Mouse (Mus musculus): ENCODE measurements around the gene Gak. TPM values are rescaled to one million over a fixed set of nuclear protein-coding genes. Genes with fewer than 3 reads are reported as not detected.

The Gak gene
- total RNA-seq (2023), result 173 TPM

DNA sequence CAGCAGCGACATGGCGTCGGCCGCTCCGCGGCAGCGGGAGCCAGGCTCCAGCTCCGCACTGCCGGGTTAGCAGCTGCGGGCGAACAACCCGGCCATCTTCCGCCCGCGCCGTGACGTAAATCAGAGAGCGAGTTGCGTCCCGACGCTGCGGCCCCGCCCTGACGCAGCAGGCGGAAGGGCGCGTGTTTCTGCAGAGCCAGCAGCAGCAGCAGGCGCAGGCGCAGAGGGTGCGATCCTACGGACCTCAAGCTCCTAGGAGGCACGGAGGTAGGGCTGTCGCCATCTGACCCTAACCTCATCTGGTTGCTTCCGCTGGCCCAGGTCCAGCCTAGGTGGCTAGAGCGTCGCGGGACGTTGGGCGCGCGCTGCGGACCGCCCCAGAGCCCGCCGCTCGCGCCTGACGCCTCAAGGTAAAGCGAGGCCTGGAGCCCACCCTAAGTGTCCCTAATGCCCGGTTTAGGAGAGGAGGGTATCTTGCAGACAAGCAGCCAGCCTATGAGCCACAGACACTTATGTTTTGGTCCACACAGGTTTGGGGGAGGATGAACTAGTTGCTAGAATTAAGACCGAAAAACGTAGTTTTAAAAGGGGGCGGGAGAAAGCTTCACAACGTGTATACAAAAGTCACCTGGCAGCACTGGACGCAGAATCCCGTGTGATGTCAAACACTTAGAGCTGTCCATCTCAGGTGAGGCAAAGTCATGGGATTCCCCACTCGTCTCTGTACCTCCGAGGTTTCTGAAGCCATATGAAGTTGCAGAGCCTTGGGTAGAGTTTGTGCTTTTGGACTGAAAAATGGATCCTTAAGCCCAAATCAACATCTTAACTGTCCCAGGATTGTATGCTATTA, at the start of gene Gak, which contains the start of gene Tmem175:
Gene Gak (minus strand): TSS at position 122 of the 850 bp plus-strand sequence.
Gene Tmem175 (plus strand): TSS at position 137 of the 850 bp plus-strand sequence.

DNA sequence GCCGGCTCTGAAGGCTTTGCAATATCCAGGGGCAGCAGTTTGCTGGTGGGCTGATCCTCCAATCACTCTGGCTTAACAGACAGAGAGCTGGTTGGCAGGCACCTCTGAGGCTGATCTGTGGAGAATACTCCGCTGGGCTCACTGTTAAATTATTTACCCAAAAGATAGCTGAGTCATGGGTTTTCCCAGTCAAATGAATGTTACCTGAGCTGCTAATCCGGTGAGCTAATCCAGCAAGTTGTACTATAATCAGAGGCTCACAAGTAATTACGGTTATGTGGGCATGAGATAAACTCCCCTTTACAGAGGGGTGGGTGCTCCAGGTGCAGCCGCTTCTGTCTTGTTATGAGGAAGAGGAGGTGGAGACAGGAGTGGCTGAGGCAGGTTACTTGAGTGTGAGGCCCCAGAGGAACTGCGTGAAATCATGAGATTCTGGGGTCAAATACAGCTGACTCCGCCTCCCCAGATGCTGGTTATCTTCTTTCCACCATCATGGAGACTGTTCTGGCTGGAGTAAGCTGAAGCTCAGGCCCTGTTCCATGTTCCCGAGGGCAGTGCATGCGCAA, 45.8 kb upstream of the Gak start, which contains the start of gene Slc26a1:
Gene Slc26a1 (minus strand): TSS at position 319 of the 566 bp plus-strand sequence.

DNA sequence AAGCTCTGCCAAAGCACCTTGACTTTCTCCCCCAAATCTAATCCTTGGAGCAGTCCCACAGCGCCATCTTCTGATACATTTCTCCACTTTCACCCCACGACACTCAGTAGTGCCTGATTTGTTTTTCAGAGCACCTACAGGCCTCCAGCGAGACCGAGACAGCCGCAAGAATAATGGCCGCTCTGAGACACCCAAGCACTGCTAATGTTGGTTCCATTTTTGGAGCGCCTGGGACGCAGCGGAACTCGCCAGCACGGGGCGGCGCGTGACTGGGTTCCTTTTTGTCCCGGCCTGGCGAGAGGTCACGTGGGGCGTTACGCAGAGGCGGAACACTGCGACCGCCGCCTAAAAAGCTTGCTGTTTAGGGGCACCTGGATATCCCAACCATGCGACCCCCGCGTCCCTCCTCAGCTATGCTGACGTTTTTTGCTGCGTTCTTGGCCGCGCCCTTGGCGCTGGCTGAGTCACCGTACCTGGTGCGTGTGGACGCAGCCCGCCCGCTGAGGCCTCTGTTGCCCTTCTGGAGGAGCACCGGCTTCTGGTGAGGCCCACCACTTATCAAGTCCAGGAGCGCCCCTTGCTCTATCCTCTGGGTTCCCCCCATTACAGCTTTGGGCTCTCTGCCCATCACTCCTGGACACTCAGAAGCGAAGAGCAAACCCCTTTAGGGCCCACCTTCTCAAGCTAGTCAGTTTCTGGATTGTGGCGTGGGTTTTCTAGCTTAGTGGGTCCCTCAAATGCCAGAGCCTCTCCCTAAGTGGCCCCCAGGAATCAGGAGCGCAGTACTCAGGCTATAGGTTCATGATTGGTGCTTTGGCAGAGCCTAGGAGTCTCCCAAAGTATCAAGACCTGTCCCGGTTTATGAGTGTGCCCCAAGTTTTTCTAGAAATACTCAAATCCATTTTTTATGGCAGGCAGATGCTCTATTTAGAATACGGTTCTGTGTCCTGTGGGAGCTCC, 39.7 kb upstream of the Gak start, which contains the start of gene Dgkq:
Gene Dgkq (minus strand): TSS at position 696 of the 960 bp plus-strand sequence.

DNA sequence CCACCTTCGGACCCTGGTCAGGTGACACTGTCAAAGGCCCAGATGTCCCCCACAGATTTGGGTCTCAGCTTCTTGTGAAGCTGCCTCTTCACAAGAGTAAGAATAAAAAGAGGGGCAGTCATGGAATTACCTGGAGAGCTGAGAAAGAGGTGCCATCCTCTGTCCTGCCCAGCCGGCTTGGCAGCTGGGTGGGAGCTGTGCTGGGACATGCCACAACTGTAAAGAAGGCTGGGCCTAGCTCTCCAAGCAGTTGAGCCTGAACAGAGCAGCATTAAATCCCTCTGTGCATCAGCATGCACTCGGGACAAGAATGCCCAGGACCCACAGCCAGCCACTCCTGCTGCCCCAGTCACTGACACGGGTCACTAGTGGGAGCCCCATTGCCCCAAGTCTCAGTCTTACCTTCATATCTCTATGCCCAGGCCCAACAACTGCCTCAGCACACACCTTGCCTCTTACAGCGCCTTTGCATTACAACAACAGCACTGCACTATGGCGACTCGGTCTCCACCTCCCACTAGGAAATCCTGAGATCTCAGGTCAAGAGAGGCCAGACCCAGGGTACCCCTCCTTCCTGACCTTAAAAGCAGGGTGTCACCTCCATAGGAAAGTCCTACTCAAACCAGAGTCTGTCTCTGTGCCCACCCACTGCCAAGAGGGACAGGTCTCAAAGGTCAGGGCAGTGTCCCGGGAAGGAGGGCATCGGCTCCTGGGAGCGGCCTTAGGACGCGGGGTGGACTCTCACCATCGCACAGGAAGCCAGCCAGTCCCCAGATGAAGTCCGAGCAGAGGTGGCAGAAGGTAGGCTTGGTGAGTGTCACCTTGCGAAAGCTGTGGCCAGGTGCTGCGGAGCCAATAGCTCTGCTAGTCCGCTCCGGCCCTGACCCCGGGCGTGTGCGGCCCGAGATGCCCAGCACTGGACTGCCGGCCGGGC, 30.4 kb upstream of the Gak start, which contains the start of gene Idua:
Gene Idua (plus strand): TSS at position 634 of the 934 bp plus-strand sequence.

DNA sequence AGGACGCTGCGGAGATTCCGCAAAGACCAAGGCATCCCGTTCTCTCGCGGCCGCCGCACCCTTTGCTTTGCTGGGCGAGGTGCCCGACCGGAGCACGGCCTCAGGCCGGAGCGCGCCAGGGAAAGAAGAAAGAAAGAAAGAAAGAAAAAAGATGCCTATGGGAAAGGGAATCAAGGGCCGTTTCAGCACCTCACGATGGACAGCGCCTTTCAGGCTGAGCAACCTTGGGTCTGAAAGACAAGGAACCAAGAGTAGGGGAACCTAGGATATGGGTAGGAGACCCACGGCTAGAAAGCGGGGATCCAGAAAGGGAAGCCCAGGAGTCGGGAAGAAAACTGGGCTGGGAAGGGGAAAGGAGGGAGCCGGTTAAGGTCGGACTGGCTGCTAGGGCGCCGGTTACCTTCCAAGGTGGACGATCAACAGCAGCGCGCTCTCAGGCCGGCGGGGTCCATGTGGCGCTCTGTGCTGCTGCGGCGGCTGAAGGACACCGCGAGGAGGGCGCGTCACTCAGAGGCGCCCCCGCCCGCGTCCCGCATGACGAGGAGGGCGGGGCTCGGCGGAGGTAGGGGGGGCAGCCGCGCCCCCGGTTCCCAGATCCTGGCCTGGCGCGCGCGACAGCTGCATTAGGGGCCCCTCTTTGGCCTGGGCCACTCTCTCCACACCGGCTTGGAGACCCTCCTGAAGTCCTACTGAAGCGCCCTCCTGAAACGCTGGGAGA, 79.9 kb downstream of the Gak start, which contains the start of gene Cplx1:
Gene Cplx1 (minus strand): TSS at position 536 of the 718 bp plus-strand sequence.

Other genes starting within 250 kb of the Gak start
- gene Pde6b, start 241.4 kb downstream of the Gak start, total RNA-seq (2023), result not detected
- 64.8 TPM for gene Atp5k, start 195.3 kb downstream of the Gak start, total RNA-seq (2023)
- gene Mfsd7a, start 180.9 kb downstream of the Gak start, total RNA-seq (2023), result not detected
- gene Pcgf3, start 168.5 kb downstream of the Gak start, total RNA-seq (2023), result 22.3 TPM
- not detected for gene Cplx1, start 79.7 kb downstream of the Gak start, total RNA-seq (2023)
- gene Tmem175, start within 50 bp of the Gak start, total RNA-seq (2023), result 17.3 TPM
- gene Idua, start 30.6 kb upstream of the Gak start, total RNA-seq (2023), result 24.4 TPM
- 43.3 TPM for gene Dgkq, start 39.9 kb upstream of the Gak start, total RNA-seq (2023)
- gene Slc26a1, start 45.8 kb upstream of the Gak start, total RNA-seq (2023), result not detected
- gene Fgfrl1, start 62.6 kb upstream of the Gak start, total RNA-seq (2023), result 6.6 TPM
- not detected for gene Rnf212, start 145.2 kb upstream of the Gak start, total RNA-seq (2023)
- gene Tmed11, start 165.6 kb upstream of the Gak start, total RNA-seq (2023), result not detected
- not detected for gene Vmn2r8, start 179.1 kb upstream of the Gak start, total RNA-seq (2023)
- gene Vmn2r9, start 222.8 kb upstream of the Gak start, total RNA-seq (2023), result not detected